Mouse (Mus musculus) NIH3T3 (cell line): ENCODE data around the gene Ccdc88c.

Experiments used
- DNase-seq: peaks from one replicate; pipeline ENCODE4 v3.0.0-alpha.2; 2012; ENCODE audit warnings: low read depth

The Ccdc88c gene

DNA sequence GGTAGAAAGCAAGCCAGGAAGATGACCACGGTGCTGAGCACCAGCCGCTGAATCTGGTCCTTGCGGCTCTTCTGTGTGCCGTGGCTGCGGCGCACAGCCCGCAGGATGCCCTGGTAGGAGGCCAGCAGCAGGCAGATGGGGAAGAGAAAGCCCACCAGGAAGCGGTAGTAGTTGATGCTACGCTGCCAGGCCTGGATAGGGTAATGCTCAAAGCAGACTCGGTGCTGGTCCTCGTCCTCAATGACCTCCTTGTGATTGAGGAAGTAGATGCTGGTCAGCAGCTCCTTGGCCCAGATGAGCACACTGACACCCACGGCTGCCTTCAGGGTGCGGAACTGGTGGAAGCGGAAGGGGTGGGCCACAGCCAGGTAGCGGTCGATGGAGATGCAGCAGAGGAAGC lies 150.3 kb downstream of the Ccdc88c start:
- no peak for DNase-seq

DNA sequence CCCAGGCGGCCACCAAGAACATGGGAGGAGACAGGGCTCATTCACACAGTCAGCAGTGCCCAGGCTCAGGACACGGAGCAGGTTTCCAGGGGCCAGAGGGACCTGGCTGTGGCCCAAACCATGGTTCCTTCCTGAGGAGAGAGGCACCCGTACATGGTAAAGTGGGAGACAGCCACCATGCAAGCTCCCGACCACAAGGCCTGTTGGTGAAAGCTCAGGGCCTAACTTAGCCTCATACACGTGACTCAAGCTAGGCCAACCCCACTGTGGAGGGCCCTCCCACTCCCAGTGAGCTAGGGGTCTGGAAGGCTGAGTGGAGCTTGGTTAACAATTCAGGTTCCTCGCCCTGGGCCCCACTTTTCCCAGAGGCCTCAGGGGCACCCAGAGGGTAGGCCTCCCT lies 150.9 kb downstream of the Ccdc88c start:
- no peak for DNase-seq

DNA sequence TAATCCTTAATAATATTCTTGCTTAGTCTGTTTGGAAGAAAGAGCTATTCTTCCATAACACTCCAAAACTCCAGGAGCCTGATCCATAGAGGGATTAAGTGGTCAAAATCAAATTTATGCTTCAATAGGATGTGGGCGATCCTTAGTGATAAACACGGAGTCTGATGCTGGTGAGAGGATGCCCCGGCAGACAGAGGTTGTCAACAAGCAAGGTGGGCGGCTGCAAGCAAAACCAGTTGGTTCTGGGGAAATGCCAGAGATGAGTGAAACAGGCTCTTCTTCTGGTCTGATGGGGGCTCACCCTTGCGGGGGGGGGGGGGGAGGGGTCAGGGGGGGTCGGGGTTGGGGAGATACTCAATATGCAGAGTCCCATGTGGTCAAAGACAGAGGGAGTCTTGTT lies 152.9 kb downstream of the Ccdc88c start:
- no peak for DNase-seq

DNA sequence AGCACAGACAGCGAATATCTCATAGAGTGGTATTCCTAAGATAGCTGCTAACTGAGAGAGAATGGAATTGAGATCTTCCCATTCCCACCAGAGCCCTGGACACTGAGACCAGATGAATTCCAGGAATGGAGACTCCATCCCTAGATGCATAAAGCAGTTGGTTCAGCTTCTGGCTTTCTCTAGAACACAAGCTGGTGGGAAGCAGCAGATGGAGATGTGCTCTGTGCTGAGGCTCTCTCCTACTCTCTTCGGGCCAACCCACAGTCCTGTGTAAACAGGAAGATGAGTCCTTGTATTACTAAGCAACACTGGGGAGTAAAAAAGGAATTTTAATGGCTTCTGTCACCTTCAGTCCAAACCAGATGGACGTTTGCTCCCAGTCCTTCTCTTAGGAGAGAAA lies 153.3 kb downstream of the Ccdc88c start:
- DNase-seq: no peak

DNA sequence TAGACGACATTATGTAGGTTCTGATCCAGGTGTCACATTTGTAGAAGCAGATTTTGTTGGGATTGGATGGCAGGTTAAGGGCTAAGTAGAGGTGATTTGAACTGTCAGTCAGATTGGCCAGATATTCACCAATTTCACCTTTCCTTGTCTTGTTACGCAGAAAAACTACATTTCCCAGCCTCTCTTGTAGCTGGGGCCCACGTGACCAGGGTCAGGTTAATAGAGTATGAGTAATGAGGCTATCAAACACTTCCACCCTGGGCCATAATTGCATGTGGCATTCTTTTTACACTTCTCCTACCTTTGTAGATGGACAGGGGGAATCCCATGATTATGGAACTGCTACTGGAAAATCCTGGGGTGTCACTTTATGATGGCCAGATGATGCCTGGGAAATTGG lies 155.2 kb downstream of the Ccdc88c start:
- DNase-seq: no peak

DNA sequence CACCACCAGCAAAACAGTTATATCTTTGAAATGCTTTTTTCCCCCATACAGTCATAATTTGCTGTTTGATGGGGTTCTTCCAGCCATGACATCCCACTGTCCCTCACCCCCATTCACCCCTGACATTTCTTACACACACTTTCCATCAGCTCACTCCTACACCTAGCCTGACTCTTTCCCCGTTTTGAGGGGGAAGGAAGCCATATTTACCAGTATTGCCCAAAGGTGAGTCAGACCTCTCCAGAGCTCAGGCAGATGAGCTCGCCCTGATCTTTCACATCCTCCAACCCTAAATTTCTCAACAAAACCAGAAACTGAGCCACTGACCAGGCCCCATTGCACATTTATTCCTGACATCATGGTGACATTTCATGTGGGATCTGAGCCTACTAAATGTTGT lies 157.0 kb downstream of the Ccdc88c start:
- no peak for DNase-seq

DNA sequence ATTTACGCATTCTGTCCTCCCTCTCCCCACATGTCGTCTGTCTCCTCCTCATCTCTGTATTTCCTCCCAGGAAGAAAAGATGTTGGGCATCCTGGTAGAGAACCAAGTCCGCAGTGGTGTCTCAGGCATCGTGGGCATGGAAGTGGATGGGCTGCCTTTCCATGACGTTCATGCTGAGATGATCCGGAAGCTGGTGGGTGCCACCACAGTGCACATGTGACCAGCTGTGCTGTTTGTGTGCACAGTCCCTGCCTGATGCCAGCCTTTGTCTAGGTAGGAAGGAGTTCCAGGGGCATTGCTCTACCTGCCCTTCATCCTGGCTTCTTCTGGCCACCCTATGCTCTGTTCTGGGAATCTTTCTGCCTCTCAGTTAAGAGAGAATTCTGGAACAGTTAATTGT lies 157.6 kb downstream of the Ccdc88c start:
- no peak for DNase-seq

DNA sequence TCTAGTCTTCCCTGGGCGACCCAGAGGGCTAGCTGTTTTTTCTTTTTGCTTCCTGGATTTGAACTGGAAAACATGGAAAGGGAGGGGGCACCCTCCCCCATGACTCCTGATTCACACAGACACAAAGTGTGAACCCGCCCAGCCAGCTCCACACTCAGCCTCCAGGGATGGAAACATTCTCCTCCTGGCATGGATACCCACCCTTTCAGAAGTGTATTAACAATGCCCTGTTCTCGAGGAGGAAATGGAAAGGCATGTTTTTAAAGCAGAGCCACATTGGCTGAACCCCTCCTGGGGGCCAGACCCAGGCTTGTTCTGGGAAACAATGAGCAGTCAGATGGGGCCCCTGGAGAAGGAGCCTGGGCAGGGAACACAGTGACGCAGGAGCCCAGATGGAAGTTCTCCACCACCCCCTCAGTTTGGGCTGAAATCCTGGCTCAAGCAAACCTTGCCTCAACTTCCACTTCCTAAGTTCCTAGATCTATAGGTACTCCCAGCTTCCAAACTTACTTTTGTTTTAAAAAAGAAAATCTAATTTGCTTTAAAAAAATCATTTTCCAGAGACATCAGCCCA lies 160.7 kb downstream of the Ccdc88c start:
- DNase-seq: no peak

DNA sequence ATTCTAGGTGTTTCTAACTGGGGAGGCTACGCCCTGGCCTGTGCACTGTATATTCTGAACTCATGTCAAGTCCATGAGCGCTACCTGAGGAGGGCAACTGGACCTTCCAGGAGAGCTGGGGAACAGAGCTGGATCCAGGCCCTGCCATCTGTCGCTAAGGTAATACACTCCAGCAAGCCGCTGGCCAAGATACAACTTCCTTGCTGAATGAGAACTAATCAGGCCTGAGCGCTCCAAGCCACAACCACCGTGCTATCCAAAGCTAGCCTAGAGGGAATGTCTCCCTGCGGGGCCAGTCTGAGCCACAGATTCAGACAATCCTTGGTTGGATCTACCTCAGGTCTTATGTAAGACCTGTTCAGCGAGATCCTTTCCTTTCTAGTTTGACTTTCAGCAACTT lies 161.8 kb downstream of the Ccdc88c start:
- no peak for DNase-seq

DNA sequence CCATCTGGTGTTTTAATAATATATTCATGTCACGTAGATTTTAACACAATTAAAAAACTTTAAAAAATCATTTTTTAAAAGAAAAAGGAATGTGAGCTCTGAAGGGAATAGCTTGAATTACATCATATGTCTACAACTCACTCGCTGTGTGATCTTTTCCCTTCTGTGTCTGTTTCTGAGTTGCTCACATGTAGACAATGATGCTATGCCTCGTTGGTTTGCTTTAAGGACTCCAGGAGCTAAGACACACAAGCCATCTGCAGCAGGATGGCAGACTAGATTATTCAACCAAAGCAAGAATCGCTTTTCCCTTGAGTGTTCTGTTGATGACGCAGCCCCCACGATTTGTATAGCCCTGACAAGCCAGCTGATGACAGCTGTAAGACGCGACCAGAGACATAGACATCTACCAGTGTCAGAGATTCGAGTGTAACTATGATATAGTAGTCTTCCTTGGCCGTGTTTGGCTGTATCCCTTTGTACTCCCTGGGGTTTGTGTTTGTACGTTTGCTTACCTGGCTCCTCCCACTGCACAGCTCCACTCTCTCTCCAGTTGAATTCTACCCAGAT lies 163.3 kb downstream of the Ccdc88c start:
- no peak for DNase-seq

DNA sequence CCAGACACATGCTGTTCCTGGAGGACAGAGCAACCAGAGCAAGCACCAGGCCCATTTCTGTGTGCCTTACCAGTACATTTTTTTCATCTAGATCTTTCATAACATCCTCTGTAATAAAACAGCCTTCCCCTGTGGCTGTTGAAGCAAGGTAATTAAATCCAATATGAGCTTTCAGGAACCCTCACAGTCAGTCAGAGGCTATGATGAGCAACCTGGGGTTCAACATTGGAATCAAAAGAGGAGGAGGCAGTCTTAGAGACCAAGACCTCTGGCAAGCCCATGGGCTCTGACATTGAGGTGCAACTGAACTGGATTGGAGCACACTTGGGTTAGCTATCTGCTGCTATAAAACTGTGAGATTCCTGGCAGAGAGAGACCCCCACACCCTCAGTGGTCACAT lies 163.8 kb downstream of the Ccdc88c start:
- DNase-seq: no peak

DNA sequence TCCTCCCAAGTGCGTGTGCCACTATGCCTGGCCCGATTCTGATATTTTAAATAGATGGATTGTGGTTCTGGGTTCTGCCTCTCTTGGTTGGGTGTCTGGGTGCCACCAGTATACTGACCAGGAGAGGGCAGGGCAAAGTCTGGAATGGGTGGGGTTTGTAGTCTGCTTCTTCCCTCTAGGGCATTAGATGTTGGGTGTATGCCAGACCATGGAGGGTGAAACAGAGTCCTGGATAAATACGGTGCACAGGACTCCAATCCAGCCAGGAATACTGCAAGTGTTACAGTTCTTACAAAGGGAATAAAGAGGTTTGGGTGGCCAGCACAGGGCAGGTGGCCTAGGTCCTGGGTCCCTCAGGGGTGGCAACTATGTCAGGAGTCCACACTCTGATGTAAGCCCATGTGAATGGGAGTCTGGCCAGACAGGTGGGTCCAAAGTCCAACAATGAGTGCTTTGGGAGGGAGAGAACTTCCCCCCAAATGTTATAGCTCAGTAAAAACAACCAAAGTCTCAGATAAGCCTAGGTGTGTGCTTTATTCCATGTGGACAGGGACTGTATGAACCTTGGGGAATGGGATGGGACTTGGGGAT lies 165.9 kb downstream of the Ccdc88c start:
- peak; percentile 31 for DNase-seq

DNA sequence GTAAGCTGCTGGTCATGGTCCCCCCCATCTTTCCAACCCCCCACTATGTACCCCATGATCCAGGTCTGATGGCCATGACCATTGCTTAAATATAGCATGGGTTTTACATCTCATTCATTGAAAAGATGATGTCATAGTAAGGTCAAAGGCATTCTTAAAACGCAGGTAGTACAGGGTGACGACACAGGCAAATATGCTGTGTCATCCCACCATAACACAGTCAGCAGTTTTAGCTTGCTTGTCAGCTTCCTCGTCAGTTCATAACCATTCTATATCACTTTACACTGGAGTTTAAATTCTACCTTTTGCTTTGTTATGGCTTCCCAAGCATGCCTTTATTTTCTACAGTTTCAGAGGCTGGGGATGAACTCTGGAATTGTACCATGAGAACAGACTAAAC lies 166.6 kb downstream of the Ccdc88c start:
- DNase-seq: no peak
